Mouse (Mus musculus) mouse embryonic stem cell (cell line): ENCODE results near the gene Cuedc2.

ENCODE experiments used
- in situ Hi-C, 2 experiments: fragments of 300-500 bp; cut with MboI; formaldehyde crosslinking; loops; 1 replicate in 1 of 2; 3 replicates in 1 of 2; pipeline ENCODE4 v1.14.3; 2019 to 2020; ENCODE audit warnings: low sequenced_read_pairs in 2 of 2, low pct_unique_long_range_greater_than_20kb in 1 of 2, mixed read lengths in 1 of 2; ENCODE audit not compliant: unreplicated experiment in 1 of 2

Cuedc2 gene

DNA sequence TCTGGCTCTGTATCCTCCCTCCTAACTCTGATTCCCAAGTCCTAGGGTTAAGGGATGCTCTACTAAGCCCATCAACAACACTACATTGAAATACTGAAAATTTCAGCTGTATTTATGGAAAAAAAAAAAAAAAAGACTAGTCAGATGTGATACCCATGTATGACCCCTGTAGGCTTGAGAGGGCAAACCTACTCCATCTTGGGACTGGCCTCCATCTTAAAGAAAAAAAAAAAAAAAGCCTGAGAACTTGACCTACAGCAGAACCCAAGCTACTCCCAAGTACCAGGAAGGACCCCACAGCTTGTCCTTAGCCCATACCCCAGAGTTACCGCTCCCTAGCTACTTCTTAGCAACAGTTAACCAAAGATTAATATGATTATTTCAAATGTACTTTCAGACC lies 8.6 kb upstream of the Cuedc2 start:
- in situ Hi-C loops, result no loop called here

DNA sequence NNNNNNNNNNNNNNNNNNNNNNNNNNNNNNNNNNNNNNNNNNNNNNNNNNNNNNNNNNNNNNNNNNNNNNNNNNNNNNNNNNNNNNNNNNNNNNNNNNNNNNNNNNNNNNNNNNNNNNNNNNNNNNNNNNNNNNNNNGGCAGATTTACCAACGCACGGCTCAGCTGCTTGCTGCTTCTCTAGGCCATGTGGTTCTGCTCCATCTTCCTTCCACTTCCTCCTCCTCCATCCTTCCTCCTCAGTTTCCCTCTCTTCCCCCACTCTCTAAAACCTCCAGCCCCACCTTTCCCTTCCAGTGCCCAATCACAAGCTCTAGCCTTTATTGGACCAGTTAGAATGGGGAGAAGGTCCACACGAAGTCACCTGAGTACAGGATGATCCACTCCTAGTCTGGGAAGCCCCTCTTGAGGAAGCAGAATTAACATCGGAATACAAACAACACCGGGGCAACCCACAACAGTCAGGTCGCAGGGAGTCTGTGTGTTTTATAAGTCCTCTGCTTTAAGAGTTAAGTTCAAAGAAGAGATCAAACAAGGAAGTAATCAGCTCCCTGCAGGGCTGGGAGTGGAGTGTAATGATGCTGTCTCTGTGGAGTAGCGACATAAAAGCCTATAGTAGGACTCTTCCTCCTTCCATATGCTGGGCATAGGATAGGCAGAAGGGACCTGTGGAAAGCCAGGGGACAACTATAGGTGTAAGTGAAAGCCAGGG lies 6.4 kb upstream of the Cuedc2 start:
- in situ Hi-C loops, result no loop called here

DNA sequence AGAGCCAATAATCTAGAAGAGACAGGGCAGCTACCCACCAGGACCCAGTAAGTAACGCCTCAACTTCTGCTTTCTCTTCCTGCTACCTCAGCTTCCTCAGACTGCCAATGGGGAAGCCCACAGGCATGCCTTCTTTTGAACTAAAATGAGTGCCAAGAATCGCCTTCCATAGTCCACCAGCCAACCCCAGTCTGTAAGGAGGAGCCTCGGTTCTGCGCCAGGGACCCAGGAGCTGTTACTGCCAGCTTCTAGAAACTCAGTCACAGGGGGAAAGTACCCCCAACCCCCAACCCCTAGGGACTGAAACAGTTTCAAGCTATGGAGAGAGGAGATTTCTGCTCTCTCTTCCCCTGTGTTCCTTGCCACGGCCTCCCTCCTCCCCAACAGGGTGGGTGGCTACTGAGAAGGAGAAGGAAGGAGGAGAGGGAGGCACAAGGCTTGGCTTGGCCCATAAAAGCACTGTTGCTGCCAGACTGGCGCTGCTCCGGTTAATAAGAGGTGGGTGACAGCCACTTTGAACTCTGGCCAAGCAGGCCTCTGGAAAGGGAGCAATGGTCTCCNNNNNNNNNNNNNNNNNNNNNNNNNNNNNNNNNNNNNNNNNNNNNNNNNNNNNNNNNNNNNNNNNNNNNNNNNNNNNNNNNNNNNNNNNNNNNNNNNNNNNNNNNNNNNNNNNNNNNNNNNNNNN lies 927 bp upstream of the Cuedc2 start:
- in situ Hi-C loops, result no loop called here

DNA sequence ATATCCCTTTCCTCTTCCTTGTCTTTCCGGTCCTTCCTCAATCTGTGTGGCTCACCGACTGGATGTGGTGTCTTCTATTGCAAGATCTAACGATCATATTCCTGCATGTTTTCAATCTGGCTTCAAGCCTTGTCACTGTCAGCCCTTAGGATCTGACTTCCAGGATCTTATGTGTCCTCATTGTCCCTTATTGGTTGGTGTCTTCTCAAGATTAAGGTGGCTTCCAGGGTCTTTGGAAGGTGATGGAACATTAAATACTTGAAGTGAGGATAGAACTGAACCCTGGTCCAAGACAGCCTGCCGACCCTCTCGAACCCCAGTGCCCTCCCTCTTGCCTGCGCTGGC lies 412 bp upstream of the Cuedc2 start:
- in situ Hi-C loops, result no loop called here

DNA sequence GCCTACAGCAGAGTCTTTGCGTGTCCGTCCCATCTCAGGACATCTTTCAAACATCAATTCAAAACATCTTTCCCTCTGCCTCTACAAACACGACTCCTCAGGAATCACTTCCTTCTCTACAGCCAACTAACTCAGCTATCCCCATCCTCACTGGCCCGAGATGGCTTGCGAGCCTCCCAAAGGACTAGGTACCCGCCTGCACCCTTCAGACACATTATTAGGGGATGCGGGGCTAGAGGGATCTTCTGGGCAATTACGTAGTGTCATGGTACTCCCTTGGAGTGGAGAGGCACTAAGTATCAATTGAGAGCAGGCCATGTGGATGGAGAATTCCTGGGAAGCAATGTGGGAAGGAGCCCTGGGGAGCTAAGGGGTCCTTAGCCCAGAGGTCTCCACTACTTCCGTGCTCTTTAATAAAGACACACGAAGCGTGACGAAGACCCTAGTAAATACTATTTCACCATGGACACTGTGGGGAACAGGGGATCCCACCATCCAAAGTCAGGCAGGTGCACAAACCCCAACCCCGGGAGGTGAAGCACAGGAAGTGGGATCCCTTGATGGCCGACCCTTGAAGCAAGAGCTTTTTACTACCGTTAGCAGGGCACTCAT lies 677 bp downstream of the Cuedc2 start:
- in situ Hi-C loops, result no loop called here

DNA sequence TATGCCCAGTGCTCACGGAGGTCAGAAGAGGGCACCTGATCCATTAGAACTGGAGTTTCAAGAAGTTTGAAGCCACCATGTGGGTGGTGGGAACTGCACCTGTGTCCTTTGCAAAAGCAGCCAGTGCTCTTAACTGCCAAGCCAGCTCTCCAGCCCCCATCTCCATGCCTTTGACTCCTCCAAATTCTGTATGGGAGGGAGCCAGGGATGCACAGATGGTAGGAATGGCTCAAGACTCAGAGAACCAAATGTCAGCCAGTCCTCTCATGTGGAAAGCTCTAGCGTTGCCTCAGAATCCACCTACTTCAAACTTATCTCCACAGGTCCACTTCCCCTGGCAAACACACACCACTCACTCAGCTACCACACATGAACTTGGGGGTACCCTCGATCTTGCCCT lies 4.6 kb downstream of the Cuedc2 start:
- in situ Hi-C loops, result no loop called here

DNA sequence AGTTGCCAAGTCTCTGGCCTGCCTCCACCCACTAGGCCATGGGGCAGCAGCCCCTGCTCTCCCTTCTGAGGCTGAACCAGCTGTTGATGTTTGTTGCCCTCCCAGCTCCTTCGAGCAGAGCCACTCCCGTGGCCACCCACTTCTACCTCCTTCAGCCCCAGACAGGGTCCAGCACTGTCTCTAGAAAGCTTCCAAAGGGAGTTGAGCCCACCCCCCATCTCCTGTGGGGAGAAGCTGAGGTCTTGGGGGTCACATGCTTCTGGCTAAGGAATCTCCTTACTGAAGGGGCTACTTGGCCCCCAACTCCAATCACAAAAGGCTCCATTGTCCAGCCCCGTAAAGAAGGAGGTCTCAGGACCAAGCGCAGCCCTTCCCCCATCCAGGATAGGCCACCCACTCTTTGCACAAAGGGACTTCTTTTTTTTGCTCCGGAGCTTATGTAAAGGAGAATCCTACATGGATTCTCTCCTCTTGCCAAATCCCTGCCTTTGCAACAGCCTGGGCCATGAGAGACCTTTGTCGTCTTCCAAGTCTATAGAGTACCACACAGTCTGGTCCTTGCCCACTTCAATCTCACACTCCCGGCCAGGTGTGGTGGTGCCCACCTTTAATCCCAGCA lies 5.7 kb downstream of the Cuedc2 start:
- in situ Hi-C loops, result no loop called here

DNA sequence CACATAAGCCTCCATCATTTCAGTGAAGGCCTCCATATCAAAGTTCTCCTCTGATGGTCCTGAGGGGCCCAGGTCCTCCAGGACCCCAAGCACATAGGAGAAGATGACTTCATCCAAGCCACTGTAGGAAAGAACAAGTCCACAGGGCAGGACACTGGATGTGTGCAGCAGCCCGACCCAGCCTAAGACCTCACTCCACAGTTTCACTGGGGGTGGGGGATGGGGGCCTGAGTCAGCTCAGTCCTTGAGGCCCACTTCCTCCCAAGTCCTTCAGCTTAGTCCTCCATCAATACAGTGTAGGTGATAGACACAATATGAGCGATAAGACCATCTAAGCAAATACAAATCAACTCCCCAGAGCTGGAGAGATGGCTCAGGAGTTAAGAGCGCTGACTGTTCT lies 6.6 kb downstream of the Cuedc2 start:
- in situ Hi-C loops, result no loop called here

DNA sequence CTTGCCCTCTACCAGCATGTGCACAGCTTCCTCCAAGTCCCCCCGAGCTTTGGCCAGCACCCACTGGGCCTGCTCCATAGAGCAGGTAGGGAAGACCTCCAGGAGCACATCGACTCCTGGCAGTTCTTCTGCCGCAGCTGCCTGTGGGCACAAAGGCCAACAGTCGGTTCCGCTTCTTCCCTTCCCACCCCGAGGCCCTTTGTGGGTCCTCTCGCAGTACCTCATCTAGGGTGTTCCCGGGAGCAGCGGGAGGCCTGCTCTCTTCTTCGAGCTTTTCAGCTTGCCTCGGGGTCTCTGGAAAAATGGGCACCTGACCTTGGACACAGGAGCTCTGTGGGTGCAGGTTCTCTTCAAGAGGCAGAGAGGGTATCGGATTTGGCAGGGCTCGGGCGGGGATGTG lies 7.2 kb downstream of the Cuedc2 start:
- in situ Hi-C loops, result no loop called here

DNA sequence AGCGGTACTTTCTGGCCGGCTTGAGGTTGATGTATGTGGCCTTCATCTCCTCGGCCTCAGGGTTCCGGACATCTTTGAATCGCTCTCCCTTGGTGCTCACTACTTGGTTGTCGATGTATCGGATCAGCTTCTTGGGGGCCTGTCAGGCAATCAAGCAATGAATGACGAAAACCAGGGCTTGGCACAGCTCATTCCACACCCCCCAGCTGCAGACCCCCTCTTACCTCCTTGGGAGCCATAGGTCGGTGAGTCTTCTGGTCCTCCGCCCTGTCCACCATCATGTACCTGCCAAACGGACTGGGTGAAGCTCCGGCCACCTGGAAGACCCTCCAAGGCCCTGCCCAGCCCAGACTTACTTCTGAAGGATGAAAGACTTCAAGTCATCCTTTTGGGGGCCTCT lies 7.8 kb downstream of the Cuedc2 start:
- in situ Hi-C loops, result no loop called here

DNA sequence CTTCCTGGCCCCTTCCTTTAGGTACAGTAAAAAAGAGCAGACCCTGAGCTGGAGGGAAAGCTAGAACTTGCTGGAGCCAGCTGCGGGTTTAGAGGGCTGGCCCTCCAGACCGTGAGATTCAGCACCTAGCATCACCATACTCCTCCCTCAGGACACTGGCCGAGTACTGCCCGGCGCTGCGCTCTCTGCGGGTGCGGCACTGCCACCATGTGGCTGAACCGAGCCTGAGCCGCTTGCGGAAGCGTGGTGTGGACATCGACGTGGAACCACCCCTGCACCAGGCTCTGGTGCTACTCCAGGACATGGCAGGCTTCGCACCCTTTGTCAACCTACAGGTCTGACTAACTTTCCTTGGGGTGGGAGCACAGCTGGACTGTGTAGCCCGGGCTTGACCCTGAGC lies 8.6 kb downstream of the Cuedc2 start:
- in situ Hi-C loops, result no loop called here

DNA sequence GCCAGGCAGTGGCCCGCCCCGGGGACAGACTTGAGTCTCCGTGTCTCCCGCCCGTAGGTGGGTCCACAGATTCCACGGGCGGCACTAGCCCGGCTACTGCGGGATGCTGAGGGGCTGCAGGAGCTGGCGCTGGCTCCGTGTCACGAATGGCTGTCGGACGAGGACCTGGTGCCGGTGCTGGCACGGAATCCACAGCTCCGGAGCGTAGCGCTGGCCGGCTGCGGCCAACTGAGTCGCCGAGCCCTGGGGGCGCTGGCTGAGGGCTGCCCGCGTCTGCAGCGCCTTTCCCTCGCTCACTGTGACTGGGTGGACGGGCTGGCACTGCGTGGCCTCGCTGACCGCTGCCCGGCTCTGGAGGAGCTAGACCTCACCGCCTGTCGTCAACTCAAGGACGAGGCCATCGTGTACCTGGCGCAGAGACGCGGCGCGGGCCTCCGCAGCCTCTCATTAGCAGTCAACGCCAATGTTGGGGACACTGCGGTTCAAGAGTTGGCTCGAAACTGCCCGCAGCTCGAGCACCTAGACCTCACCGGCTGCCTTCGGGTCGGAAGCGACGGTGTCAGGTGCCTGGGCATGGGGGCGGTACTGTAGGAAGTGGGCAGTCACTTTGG lies 9.4 kb downstream of the Cuedc2 start:
- in situ Hi-C loops, result no loop called here

DNA sequence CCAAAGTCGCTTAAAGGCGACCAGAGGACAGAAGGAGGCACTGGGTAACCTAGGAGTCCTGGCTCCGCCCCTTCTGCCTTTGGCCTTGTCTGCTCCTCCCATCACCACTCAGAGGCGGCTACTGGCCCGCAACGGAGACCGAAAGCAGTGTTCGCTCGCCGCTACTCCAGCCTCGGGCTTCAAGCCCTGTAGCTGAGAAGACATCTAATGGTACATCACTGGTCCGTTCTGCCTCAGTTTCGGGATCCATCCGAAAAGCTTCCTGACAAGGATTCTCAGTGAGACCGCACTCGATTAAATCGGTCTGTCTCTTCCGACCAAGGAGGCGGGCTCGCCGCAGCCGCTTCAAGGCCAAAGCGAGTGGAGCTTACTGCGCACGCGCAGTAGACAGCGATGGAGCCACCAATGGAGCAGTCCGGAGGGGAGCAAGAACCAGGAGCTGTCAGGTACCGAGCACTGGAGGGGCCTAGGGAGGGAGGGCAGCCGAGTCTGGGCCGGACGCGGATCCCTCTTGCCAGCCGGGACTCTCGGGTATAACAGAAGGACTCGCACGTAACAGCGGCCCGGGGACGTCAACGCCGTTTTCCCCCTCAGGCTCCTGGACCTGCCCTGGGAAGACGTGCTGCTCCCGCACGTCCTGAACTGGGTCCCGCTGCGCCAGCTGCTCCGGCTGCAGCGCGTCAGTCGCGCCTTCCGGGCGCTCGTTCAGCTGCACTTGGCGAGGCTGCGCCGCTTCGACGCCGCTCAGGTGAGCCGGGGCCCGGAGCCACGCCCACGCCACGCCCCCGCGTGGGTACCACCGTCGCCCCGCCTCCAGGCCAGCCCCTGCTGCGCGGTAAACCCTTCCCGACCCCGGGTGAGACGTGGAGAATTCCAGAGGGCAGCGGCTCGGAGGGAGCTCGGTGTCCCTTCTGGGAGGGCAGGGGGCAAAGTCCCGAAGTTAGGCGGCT lies 10.1 kb downstream of the Cuedc2 start, which contains the start of gene Fbxl15:
TSS of gene Fbxl15 (plus strand) at position 104 of the 950 bp plus-strand sequence.
- in situ Hi-C loops, result no loop called here

DNA sequence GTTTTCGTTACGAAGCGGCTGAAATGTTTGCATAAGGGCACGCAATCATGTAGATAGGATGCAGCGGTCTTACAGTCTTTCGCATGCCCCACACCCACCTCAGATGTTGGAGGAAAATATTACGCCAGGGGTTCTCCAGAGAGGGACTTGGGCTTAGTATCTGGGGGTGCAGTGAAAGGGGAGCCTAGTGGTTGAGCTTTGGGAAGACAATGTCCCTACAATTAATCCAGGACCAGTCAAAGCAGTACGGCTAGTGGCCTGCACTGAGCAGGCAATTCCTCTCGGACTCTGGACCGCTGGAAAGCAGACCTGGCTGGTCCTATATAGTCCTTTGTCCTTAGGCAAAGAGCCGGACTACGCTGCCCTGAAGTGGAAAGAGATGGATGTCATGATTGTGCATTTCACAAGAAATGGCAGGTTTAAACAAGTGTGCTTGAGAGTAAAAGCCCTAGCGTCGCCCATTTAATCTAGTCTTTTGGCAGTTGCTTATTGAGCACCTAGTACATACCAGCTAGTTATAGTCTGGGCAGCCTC lies 10.9 kb downstream of the Cuedc2 start:
- in situ Hi-C loops, result no loop called here

DNA sequence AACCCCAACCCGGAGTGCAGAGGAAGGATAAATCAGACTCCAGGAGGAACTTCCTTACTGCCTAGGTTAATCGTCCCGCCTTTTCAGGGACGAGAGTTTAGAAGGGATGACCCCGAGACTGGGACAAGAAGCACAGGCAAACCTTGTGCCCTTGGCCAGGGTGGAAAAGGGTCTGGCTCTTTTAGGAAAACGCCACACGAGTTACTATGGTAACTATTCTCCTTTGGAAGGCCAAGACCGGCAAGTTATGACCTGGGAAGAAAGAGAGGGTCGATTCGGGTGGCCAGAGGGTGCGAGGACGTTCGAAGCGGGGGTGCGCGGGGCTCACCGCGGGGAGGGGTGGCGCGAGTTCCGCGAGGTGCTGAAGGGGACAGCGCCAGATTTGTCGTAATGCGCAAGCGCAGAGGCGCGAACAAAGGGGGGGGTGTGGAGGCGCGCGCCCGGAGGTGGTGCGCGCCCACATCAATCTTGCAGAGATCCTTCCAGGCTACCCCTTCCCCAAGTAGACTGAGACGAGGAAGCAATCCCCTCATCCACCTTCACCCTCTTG lies 11.7 kb downstream of the Cuedc2 start, which contains the start of gene Psd:
TSS of gene Psd (minus strand) at position 401 of the 550 bp plus-strand sequence.
- in situ Hi-C loops, result no loop called here

DNA sequence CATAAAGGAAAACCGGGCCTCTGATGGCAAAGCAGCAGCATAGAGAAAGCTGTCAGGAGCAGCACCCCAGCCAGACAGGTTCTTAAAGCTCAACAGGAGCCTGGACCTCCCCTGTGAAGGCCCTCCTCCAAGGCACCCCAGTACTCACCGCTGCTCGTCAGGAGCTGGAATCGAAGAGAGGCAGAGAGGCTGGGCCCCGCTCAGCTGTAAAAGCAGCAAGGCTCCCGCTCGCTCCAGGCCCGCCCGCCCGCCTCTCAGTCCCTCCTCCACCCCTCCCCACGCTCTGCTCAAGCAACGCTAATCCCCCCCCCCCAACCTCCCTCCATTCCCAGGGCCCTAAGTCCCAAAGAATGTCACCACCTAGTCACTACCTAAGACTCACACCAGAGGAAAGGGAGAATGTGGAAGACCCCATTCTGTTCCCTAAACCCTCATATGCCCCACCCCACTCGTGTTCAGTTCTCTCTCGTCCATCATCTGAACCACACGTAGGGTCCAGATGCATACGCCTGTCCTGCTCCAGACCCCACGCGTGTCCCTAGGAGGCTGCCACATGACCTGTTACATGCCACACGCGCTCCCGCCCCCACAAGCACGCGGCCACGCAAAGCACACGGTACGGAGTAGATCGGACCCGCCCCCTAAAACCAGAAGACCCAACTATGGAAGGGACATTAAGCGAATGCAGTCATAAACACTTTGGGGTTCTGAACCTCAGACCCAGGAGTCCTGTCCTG lies 12.3 kb downstream of the Cuedc2 start:
- in situ Hi-C loops, result no loop called here

DNA sequence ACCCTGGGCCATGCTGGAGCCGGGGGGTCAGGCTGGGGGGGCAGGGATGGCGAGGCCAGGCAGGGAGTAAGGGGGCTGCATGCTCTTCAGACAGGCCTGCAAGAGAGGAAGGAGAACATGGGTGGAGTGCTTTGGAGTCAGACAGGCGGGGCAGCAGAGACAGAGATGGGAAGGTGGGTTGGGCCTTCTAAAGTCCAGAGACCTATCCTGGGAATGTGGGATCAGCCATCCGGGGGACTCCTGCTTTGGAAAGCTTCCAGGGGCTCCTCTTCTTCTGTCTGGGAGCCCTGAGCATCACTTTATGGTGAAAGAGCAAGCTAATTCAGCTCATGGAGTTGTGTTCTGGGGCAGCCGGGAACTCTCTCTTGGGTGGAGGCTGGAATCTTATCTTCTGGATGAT lies 13.6 kb downstream of the Cuedc2 start:
- in situ Hi-C loops, result no loop called here
